14 mouse cellular contexts compared by ENCODE assay signal in genomic region chr15:78050682-78051081, GRCm38 (mm10).
DNase-seq lines count a peak whose midpoint lies in the region.
"Had no signal": no experiment of that assay in that cellular context is flagged by ENCODE, and none has a peak within 500 bp of the region (broad histone marks: within the 10 kb centered on the region; RNA-seq: fewer than 3 reads in every experiment).

No protein-coding gene starts in this region.

- intact Hi-C loops in left cerebral cortex, postnatal 36 days (cut with DNase I): loop anchor here (5.0 kb wide), 1 partner anchor 68 kb away; no protein-coding TSS in a partner anchor

- peak; percentile 43 for DNase-seq in left cerebral cortex, adult 11 months (ENCODE audit: low spot score)
- no peak for DNase-seq in left cerebral cortex, adult 8-10 months (ENCODE audit: low spot score in 2 of 2)
- DNase-seq in right cerebral cortex, adult 2 months (ENCODE audit: low spot score in 2 of 2): peak; percentile 46
- no peak for DNase-seq in right cerebral cortex, postnatal 4 days
- peak; percentile 31 to 42 for DNase-seq in left cerebral cortex, postnatal 36 days (ENCODE audit: low spot score in 2 of 2)
- no peak for DNase-seq in kidney, adult 9 months
- DNase-seq: adrenal gland, adult 2 months; adrenal gland, postnatal 25 days; cerebellum, adult 11 months; cerebellum, adult 8-10 months; cerebellum, postnatal 14 days; gastrocnemius, postnatal 10 days; heart, adult 18-20 months; heart, postnatal 10 days had no signal

Comparison
In these comparisons a context has a peak if more than half of its experiments do, and no peak if none do; other contexts are left out.
1. DNase-seq: peak in left cerebral cortex, adult 11 months (single experiment), right cerebral cortex, adult 2 months (2 of 2) and left cerebral cortex, postnatal 36 days (2 of 2); none in left cerebral cortex, adult 8-10 months (0 of 2), right cerebral cortex, postnatal 4 days (single experiment) and kidney, adult 9 months (single experiment).